Mouse (Mus musculus) intestine, embryonic 16.5 days (tissue): Measurements from ENCODE around the gene Phf10. TPM values are rescaled to one million over a fixed set of nuclear protein-coding genes. Genes with fewer than 3 reads are reported as not detected.
"Not testable (repeated sequence)": the region's sequence is repeated elsewhere in the genome, so short reads cannot be mapped to it uniquely, and the experiment has no call there.

Experiments used
- ATAC-seq: fragments of 200-750 bp; cut with Nextera tagmentation; 2 replicates; pipeline ENCODE4 v1.8.0; 2017; ENCODE audit warnings: moderate TSS enrichment, moderate library complexity
- H3K27ac ChIP-seq: fragments of 300-500 bp; sonication (generic); 2 replicates; pipeline ENCODE4 v1.5.1; 2014; ENCODE audit warnings: mild to moderate bottlenecking, low read length
- H3K27me3 ChIP-seq: fragments of 300-500 bp; sonication (generic); replicated peaks from 2 replicates; pipeline ENCODE4 v1.6.1; 2014; ENCODE audit warnings: low read length, control low read depth, mixed read lengths; ENCODE audit not compliant: control insufficient read depth, insufficient read depth
- H3K36me3 ChIP-seq: fragments of 300-500 bp; sonication (generic); 2 replicates; pipeline ENCODE4 v1.6.1; 2014; ENCODE audit warnings: low read length, control low read depth; ENCODE audit not compliant: control insufficient read depth, insufficient read depth
- H3K4me1 ChIP-seq: fragments of 300-500 bp; sonication (generic); 2 replicates; pipeline ENCODE4 v1.6.1; 2014; ENCODE audit warnings: low read length, control low read depth, mixed read lengths; ENCODE audit not compliant: control insufficient read depth, insufficient read depth
- H3K4me2 ChIP-seq: fragments of 300-500 bp; sonication (generic); 2 replicates; pipeline ENCODE4 v1.6.1; 2014; ENCODE audit warnings: low read depth, low read length, control low read depth
- H3K4me3 ChIP-seq: fragments of 300-500 bp; sonication (generic); 2 replicates; pipeline ENCODE4 v1.5.1; 2014; ENCODE audit warnings: mild to moderate bottlenecking, low read length
- H3K9ac ChIP-seq: fragments of 300-500 bp; sonication (generic); 2 replicates; pipeline ENCODE4 v1.6.1; 2014; ENCODE audit warnings: low read depth, low read length
- H3K9me3 ChIP-seq: fragments of 300-500 bp; sonication (generic); 2 replicates; pipeline ENCODE4 v1.6.1; 2016; ENCODE audit warnings: low read length, control low read depth; ENCODE audit not compliant: control insufficient read depth
- WGBS: fragments of 180-500 bp; shearing (Covaris S2); extraction: QIAGEN DNeasy Blood & Tissue Kit; methylation state at CpG from one replicate; pipeline ENCODE4 v1.1.7; 2014; 5-methylcytosine and 5-hydroxymethylcytosine counted together
- polyA plus RNA-seq: library from polyadenylated mRNA; unstranded; fragments of >200 nt; fragmentation: Nextera tagmentation; extraction: Ambion mirVana; gene quantifications from 2 replicates; pipeline ENCODE4 v1.2.1, GENCODE M21; 2015

The Phf10 gene
- polyA plus RNA-seq, 1 experiment from 2014 or later = 27.5 TPM

GRCm38 (mm10) chr17:14904206-14904605 lies 56.9 kb downstream of the Phf10 start:
- H3K4me1 ChIP-seq = no peaks in the 10 kb centered on the region
- H3K9me3 ChIP-seq = no peaks in the 10 kb centered on the region
- WGBS = 88% methylated on average over 6 of the region's 6 CpGs
- H3K36me3 ChIP-seq = no peaks in the 10 kb centered on the region
- H3K27ac ChIP-seq = no peak overlapping the region
- H3K4me2 ChIP-seq = no peak overlapping the region
- H3K4me3 ChIP-seq = no peak overlapping the region
- H3K9ac ChIP-seq = no peak overlapping the region
- H3K27me3 ChIP-seq = no peaks in the 10 kb centered on the region
- ATAC-seq = no peak

DNA sequence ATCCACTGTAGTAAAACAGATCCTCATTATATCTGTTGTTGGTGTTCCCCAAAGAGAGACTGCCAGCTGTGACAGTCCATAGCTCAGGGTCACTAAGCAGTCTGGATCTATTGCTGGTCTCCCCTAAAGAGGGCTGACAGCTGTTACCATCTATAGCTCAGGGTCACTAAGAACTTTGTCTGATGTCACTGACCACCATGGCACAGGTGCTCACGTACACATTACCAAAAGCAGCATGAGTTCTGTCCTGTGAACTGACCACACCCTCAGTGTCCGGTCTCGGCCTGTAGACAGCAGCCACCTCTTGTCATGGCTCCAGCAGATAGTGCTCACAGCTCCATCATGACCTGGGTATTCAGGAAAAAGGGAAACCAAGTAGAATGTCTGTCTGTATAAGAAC lies 57.9 kb downstream of the Phf10 start:
- no peak for ATAC-seq
- 88% methylated on average over 3 of the region's 3 CpGs for WGBS

DNA sequence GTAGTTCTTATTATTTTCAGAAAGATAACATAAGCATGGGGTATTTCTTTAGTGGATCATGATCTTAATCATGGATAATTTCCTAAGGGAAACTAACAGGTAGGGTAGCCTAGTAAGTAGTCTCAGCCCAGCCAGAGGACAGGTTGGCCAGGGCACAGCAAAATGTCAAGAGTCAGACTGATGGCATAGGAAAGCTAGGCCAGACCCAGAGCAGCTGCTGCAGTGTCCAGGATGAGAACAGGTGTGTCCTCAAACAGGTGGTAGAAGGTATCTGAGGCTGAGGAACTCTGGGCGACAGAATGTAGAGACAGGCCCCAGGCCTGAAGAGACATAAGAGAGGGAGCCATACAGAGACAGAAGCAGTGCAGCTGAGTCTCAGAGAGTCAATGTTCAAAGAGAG lies 62.1 kb downstream of the Phf10 start:
- Histone ChIP-seq H3K9ac (no peak overlapping the region), H3K27ac (no peak overlapping the region), H3K4me3 (no peak overlapping the region), H3K4me1 (no peaks in the 10 kb centered on the region), H3K9me3 (no peaks in the 10 kb centered on the region), H3K36me3 (no peaks in the 10 kb centered on the region), H3K4me2 (no peak overlapping the region), H3K27me3 (no peaks in the 10 kb centered on the region)
- 76% methylated on average over 1 of the region's 1 CpGs for WGBS
- no peak for ATAC-seq

More for the DNA sequence above, 57.9 kb downstream of the Phf10 start:
- H3K27me3 ChIP-seq = no peaks in the 10 kb centered on the region
- H3K4me3 ChIP-seq = no peak overlapping the region
- H3K9me3 ChIP-seq = no peaks in the 10 kb centered on the region
- H3K4me2 ChIP-seq = no peak overlapping the region
- no peaks in the 10 kb centered on the region for H3K4me1 ChIP-seq
- H3K36me3 ChIP-seq = no peaks in the 10 kb centered on the region
- no peak overlapping the region for H3K27ac ChIP-seq
- H3K9ac ChIP-seq = no peak overlapping the region

GRCm38 (mm10) chr17:14895058-14895457 lies 66.0 kb downstream of the Phf10 start:
- H3K9ac ChIP-seq, H3K27me3 ChIP-seq, H3K4me1 ChIP-seq, H3K4me3 ChIP-seq, H3K9me3 ChIP-seq, H3K36me3 ChIP-seq, H3K4me2 ChIP-seq, H3K27ac ChIP-seq, ATAC-seq: not testable (repeated sequence)

Other genes starting within 250 kb of the Phf10 start
- 3.9 and 5.0 TPM in 2 replicates for gene Wdr27, start 18.1 kb downstream of the Phf10 start, polyA plus RNA-seq
- gene 1600012H06Rik, start 18.1 kb downstream of the Phf10 start, polyA plus RNA-seq = 37.6 and 39.9 TPM in 2 replicates
- gene 9030025P20Rik, start 17.2 kb upstream of the Phf10 start, polyA plus RNA-seq = 8.2 TPM in 2 replicates
- gene Gm3417, start 17.5 kb upstream of the Phf10 start, polyA plus RNA-seq = 1.2 and 1.7 TPM in 2 replicates
- gene Gm3435, start 48.9 kb upstream of the Phf10 start, polyA plus RNA-seq = 8.0 and 8.6 TPM in 2 replicates
- 50.0 and 58.1 TPM in 2 replicates for gene Ermard, start 79.9 kb upstream of the Phf10 start, polyA plus RNA-seq
- 1.4 TPM in 1 of 2 replicates, not detected in the other for gene Tcte3, start 80.2 kb upstream of the Phf10 start, polyA plus RNA-seq
- gene Gm3448, start 80.3 kb upstream of the Phf10 start, polyA plus RNA-seq = 3.3 and 4.1 TPM in 2 replicates